Mouse (Mus musculus): ENCODE results near the gene Ptpn13. TPM values are rescaled to one million over a fixed set of nuclear protein-coding genes. Genes with fewer than 3 reads are reported as not detected.

Gene Ptpn13
- total and polyA plus RNA-seq, 3 experiments: 15.1 to 43.6 (median 15.5) TPM

- Histone ChIP-seq H3K27me3 (ENCODE audit: control insufficient read depth in 1 of 2, insufficient read depth in 2 of 2, low read length in 2 of 2) (peaks cover 0 to 1% of the 10 kb centered on the region in 2 experiments; a peak in 3 of 4 replicates), H3K9ac (ENCODE audit: control insufficient read depth, low read depth, low read length, poor library complexity, severe bottlenecking) (no peak overlapping the region), H3K4me1 (ENCODE audit: control insufficient read depth in 1 of 2, insufficient read depth in 2 of 2, low read length in 2 of 2) (no peaks in the 10 kb centered on the region), H3K36me3 (ENCODE audit: control insufficient read depth in 1 of 2, insufficient read depth in 2 of 2, low read length in 2 of 2) (no peaks in the 10 kb centered on the region), H3K4me3 (ENCODE audit: control insufficient read depth in 1 of 2, insufficient read depth in 1 of 2, low read depth in 2 of 2, low read length in 2 of 2) (no peak overlapping the region), H3K27ac (ENCODE audit: control insufficient read depth, low read depth, low read length) (no peak overlapping the region), H3K79me2 (ENCODE audit: control insufficient read depth, insufficient read depth, low read length, poor library complexity) (no peaks in the 10 kb centered on the region), H3K9me3 (replicated peaks; ENCODE audit: insufficient read depth, low read length) (no peaks in the 10 kb centered on the region)
- TF ChIP-seq TAL1 (IDR thresholded peaks at IDR 0.05; ENCODE audit: low read length): no peak
- no peak for TF ChIP-seq TBP (IDR thresholded peaks at IDR 0.05; ENCODE audit: low read depth, low read length)
- TF ChIP-seq POLR2AphosphoS5 (IDR thresholded peaks at IDR 0.05; ENCODE audit: borderline replicate concordance, low read depth, low read length): no peak
- no peak for TF ChIP-seq ZKSCAN1 (IDR thresholded peaks at IDR 0.05; ENCODE audit: low read depth, low read length)
- no peak for TF ChIP-seq GABPA (IDR thresholded peaks at IDR 0.05; ENCODE audit: low read depth, low read length)
- no peak for TF ChIP-seq POLR2AphosphoS2 (IDR thresholded peaks at IDR 0.05; ENCODE audit: low read length)
- no peak for TF ChIP-seq E2F4 (IDR thresholded peaks at IDR 0.05; ENCODE audit: borderline replicate concordance, low read depth, low read length)
- TF ChIP-seq ELF1 (IDR thresholded peaks at IDR 0.05; ENCODE audit: low read depth, low read length): no peak
- TF ChIP-seq MEF2A (IDR thresholded peaks at IDR 0.05; ENCODE audit: extremely low read depth, insufficient replicate concordance, low read depth, low read length, poor library complexity, severe bottlenecking): no peak
- TF ChIP-seq SMC3 (IDR thresholded peaks at IDR 0.05; ENCODE audit: low read depth, low read length): no peak
- TF ChIP-seq UBTF (IDR thresholded peaks at IDR 0.05; ENCODE audit: borderline replicate concordance, insufficient read depth, low read depth, low read length): no peak
- no peak for TF ChIP-seq MAFK (IDR thresholded peaks at IDR 0.05; ENCODE audit: borderline replicate concordance, low read depth, low read length)
- DNase-seq (ENCODE audit: low read depth, low spot score): no peak
These were observed 197.3 kb downstream of the Ptpn13 start for GRCm38 (mm10) chr5:103622321-103622720.

GRCm38 (mm10) chr5:103624831-103625230 lies 199.8 kb downstream of the Ptpn13 start:
- Histone ChIP-seq H3K79me2 (ENCODE audit: control insufficient read depth, insufficient read depth, low read length, poor library complexity) (no peaks in the 10 kb centered on the region), H3K36me3 (ENCODE audit: control insufficient read depth in 1 of 2, insufficient read depth in 2 of 2, low read length in 2 of 2) (no peaks in the 10 kb centered on the region), H3K4me1 (ENCODE audit: control insufficient read depth in 1 of 2, insufficient read depth in 2 of 2, low read length in 2 of 2) (no peaks in the 10 kb centered on the region), H3K27me3 (ENCODE audit: control insufficient read depth in 1 of 2, insufficient read depth in 2 of 2, low read length in 2 of 2) (peaks cover 0 to 1% of the 10 kb centered on the region in 2 experiments; a peak in 2 of 4 replicates), H3K4me3 (ENCODE audit: control insufficient read depth in 1 of 2, insufficient read depth in 1 of 2, low read depth in 2 of 2, low read length in 2 of 2) (no peak overlapping the region), H3K9ac (ENCODE audit: control insufficient read depth, low read depth, low read length, poor library complexity, severe bottlenecking) (no peak overlapping the region), H3K9me3 (replicated peaks; ENCODE audit: insufficient read depth, low read length) (no peaks in the 10 kb centered on the region), H3K27ac (ENCODE audit: control insufficient read depth, low read depth, low read length) (no peak overlapping the region)
- TF ChIP-seq MAZ (IDR thresholded peaks at IDR 0.05; ENCODE audit: low read depth, low read length): no peak
- no peak for TF ChIP-seq MEF2A (IDR thresholded peaks at IDR 0.05; ENCODE audit: extremely low read depth, insufficient replicate concordance, low read depth, low read length, poor library complexity, severe bottlenecking)
- TF ChIP-seq UBTF (IDR thresholded peaks at IDR 0.05; ENCODE audit: borderline replicate concordance, insufficient read depth, low read depth, low read length): no peak
- TF ChIP-seq JUND (IDR thresholded peaks at IDR 0.05; ENCODE audit: low read depth, low read length): no peak
- TF ChIP-seq ZC3H11A (IDR thresholded peaks at IDR 0.05; ENCODE audit: low read depth, low read length): no peak
- no peak for TF ChIP-seq CTCF (IDR thresholded peaks at IDR 0.05 in 2 of 3, conservative IDR thresholded peaks at IDR 0.05 in 1 of 3; ENCODE audit: control insufficient read depth in 1 of 3, insufficient read depth in 1 of 3, low read depth in 2 of 3, low read length in 3 of 3, poor library complexity in 1 of 3, severe bottlenecking in 1 of 3)
- no peak for TF ChIP-seq MAX (IDR thresholded peaks at IDR 0.05; ENCODE audit: low read length)
- no peak for TF ChIP-seq RAD21 (IDR thresholded peaks at IDR 0.05; ENCODE audit: low read depth, low read length)
- no peak for TF ChIP-seq NRF1 (IDR thresholded peaks at IDR 0.05; ENCODE audit: insufficient read depth, low read depth, low read length, poor library complexity, severe bottlenecking)
- no peak for TF ChIP-seq POLR2AphosphoS2 (IDR thresholded peaks at IDR 0.05; ENCODE audit: low read length)
- no peak for TF ChIP-seq SIN3A (IDR thresholded peaks at IDR 0.05; ENCODE audit: low read length)
- TF ChIP-seq POLR2A (IDR thresholded peaks at IDR 0.05; ENCODE audit: control insufficient read depth in 1 of 2, insufficient read depth in 1 of 2, low read depth in 1 of 2, low read length in 2 of 2, poor library complexity in 1 of 2): no peak
- TF ChIP-seq KAT2A (conservative IDR thresholded peaks at IDR 0.05; ENCODE audit: low read depth, low read length): no peak
- TF ChIP-seq SMC3 (IDR thresholded peaks at IDR 0.05; ENCODE audit: low read depth, low read length): no peak
- no peak for TF ChIP-seq BHLHE40 (IDR thresholded peaks at IDR 0.05; ENCODE audit: borderline replicate concordance, low read depth, low read length)
- no peak for TF ChIP-seq CHD2 (IDR thresholded peaks at IDR 0.05; ENCODE audit: low read length)
- no peak for TF ChIP-seq ZNF384 (IDR thresholded peaks at IDR 0.05; ENCODE audit: low read depth, low read length)
- TF ChIP-seq E2F4 (IDR thresholded peaks at IDR 0.05; ENCODE audit: borderline replicate concordance, low read depth, low read length): no peak
- DNase-seq (ENCODE audit: low read depth, low spot score): no peak

Measured in MEL (cell line).